Mouse (Mus musculus) kidney, adult 18-20 months (tissue): Measurements from ENCODE around the gene Cbln1.

Experiments
- DNase-seq: peaks from one replicate; pipeline ENCODE4 v3.0.0; 2021

Gene Cbln1

DNA sequence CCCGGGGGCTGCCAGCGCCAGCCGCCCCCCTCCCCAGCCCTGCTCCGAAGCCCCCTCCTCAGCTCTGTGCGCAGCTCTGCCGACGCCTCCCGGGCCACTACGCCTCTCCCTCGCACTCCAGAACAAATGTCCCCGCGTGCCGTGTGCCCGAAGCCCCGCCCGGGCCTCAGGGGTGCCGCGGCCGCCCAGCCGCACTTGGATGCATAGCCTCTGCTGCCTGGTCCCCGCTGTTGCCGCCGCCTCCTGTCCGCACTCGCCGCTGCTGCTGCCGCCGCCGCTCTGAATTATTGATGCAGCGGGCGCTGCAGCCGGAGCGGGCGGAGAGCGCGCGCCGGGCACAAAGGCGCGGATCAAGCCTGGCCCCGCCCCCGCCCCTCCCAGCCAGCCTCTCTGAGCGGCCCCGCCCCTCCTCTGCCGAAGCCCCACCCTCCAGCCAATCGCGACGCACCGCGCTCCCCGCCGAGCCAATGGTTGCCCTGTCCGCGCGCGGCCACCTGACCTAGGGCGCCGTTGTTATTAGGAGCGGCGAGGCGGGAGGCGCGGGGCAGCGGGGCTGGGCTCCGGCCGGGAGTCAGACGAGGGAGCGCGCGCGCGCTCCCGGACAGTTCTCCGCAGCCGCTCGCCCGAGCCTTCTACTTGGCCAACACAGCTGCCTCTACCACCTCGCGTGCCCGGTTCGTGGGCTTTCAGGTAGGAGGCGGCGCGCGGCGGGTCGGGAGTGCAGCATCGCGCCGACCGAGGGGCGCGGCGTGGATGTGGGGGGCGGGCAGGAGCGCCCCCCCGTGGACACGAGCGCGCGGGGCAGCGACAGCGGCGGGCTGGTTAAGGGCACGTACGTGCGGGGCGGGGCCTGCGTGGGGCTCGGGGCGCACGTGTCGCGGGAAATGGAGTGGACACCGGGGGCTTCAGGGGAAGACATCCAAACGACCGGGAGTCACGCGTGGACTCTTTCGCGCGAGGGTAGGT is at the start of gene Cbln1:
Cbln1 (minus strand) TSS at position 339 of the 966 bp plus-strand sequence.
- DNase-seq = peak; percentile 81

- no peak for DNase-seq
Measured at GRCm38 (mm10) chr8:87517132-87517531, 44.7 kb upstream of the Cbln1 start.

DNA sequence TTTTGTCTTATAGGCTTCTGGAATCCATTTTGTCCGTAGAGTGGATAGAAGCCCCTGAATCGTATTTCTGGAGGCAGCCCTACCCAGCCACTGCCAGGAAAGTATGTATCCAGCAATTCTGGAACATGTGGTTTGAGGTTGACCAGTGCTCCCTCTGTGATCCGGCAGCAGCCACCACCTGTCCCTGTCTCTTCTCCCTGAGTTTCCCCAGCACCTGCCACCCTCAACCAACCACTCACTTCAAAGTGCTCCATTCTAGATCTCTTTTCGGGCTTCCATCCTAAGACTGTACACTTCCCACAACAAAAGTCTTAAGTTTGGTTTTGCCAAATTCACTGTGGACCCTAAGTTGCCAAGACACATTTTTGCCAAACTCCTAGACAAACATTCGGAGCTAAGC is 41.4 kb upstream of the Cbln1 start:
- no peak for DNase-seq

- no peak for DNase-seq
Measured at GRCm38 (mm10) chr8:87513350-87513749, 40.9 kb upstream of the Cbln1 start.

DNA sequence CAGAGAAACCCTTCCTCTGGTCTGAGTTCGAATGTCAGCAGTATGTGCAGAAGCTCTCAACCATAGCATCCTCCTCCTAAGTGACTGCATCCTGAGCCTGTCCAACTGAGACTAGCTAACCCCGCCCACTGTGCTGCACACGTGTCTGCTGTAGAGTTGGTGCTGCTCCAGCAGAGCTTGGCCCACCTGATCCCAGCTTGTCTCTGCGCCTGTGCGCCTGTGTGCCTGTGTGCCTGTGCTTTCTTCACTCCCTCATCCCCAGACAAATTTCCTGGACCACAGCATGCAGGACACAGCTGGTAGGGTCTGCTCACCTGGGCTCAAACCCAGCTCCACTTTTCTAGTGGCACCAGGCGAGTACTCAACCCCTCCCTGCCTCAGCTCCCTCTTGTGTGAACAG is 40.2 kb upstream of the Cbln1 start:
- no peak for DNase-seq

GRCm38 (mm10) chr8:87507046-87507445 is 34.6 kb upstream of the Cbln1 start:
- DNase-seq = no peak

- no peak for DNase-seq
Measured at GRCm38 (mm10) chr8:87504441-87504840, 32.0 kb upstream of the Cbln1 start.

DNA sequence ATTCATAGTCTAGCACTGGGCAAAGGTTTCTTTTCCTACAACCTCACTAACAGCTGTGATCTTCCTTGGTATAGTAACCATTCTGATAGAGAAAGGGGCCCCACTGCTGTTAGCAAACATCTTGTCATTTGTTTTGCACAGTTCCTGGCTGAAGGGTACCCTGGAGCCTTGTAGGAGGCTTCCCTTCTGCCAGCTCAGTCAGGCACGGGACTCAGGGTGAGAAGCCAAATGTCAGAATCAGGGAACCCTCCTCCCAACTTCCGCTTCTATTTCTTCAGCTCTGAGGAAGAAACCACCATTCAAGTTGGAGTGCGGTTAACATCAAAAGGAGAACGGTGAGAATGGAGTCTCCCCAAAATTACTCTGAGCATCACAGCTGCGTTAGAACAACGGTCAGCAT is 30.3 kb upstream of the Cbln1 start:
- no peak for DNase-seq

GRCm38 (mm10) chr8:87497641-87498040 is 25.2 kb upstream of the Cbln1 start:
- DNase-seq = no peak

DNA sequence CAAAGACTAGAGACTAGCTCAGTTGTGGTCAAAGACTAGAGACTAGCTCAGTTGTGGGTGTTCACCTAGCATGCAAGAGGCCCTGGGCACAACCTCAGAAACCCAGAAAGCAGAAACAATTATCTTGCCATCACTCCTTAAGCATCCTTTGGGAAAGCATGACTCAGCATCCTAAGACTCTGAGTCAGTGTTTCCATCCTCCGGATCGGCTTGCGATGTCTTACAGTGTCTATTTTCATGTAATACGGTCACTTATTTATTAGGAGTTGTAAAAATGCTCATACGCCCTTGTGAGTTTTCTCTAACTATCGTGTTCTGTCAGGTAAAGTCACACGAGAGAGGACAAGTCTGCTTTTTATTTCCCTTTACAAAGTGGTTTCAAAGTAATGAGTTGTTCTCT is 24.1 kb upstream of the Cbln1 start:
- DNase-seq = no peak

DNA sequence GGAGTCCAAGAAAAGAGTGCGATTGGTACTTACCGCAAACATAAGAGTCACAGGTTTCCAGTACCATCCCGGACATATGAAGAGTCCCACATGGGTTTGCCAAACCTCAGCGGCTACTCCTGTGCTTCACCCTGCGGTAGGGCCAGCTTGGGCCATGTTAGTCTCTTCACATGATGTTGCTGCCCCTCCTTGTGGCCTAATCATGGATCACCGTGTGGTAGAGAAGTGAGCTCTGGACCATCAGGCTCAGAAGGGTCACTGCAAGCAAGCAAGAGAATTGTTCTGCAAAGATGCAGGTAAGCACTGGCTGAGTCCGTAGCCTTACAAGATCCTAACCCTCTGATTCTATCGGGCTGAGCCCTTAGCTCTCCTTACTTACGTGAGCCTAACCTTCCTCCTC is 22.5 kb upstream of the Cbln1 start:
- DNase-seq = no peak

GRCm38 (mm10) chr8:87489841-87490415 is 17.5 kb upstream of the Cbln1 start:
- no peak for DNase-seq

GRCm38 (mm10) chr8:87481396-87481795 is 9.0 kb upstream of the Cbln1 start:
- no peak for DNase-seq

DNA sequence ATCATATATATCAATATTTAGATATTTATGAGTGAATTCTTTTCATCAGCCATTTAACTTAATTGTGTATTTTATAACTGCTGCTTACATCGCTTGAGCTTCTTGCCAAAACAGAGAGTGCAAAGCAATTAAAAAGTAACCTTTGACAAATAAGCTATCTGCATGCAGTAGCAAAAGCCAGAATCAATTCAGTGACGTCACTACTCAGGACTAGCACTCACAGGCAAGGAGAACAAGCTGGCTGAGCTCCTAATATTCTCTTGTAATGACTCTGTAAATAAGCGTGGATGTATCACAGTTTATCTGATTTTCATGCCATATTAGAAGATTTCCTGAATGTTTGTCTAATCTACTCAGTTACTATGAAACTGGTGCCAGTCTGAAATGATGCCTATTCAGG is 5.8 kb upstream of the Cbln1 start:
- DNase-seq = no peak

- no peak for DNase-seq
Measured at GRCm38 (mm10) chr8:87477102-87477645, 4.8 kb upstream of the Cbln1 start.

- no peak for DNase-seq
Measured at GRCm38 (mm10) chr8:87475551-87475950, 3.1 kb upstream of the Cbln1 start.

GRCm38 (mm10) chr8:87474379-87474778 is 2.0 kb upstream of the Cbln1 start:
- DNase-seq = no peak

DNA sequence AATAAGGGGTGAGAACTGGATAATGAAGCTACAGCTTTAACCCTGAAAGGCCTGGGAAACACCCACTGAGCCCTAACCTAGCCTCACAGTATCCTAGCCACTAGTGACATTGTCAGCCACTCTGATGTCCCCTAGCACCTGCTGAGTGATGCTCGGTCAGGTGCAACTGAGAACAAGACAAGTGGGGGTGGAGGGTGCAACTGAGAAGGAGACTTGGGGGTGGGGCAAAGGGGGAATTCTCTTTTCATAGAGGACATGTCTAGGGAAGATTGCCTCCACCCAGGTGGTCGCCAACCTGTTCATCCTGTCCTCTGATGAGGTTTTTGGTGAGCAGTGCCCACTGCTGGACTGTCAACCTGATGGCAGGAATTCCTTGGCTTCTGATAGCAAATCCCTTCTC is 1.5 kb upstream of the Cbln1 start:
- DNase-seq = no peak

DNA sequence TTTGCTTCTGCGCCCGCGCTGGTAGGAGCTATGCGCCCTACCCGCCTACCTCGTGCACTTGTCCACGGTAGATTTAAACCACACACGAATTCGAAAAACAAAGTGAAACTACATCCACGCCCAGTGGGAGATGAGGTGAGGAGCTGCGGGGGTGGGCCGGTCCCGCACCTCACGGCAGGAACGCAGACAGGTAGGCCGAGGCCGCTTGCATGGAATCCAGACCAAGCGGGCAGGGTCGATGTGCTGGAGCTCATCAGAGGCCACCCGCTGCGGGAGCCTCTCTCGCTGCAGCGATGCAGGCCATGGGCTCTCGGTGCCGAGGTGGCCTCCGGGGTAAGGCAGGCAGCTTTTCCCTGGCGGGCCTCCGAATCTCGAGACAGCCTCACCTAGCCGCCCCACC is 905 bp upstream of the Cbln1 start:
- peak; percentile 5 for DNase-seq

DNA sequence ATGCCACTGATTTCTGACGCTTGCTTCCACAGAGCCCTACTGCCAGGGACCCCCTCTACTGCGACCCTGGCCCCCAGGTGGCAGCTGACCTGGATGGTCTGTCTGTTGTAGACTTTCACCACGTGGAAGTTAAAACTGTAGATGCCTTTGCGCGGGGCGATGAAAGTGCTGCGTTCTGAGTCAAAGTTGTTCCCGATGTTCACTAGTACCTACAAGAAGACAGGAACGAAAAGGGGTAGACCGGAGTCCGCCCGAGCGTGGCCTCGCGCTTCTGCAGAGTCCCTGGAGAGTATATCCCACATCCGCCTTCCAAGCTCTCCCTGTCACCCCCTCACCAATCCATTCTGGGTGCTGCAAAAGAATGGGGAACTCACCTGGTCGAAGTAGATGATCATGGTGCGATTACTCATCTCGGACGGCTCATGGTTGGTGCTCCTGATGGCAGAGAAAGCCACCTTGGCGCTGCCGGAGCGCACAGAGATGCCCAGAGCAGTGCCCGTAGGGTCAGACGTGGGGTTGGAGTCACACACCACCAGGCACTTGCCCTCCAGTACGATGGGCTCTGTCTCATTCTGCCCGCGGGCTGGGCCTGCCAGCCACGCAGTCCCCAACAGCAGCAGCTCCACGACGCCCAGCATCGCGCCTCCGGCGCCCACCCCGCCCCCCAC is 672 bp downstream of the Cbln1 start:
- no peak for DNase-seq

- no peak for DNase-seq
Measured at GRCm38 (mm10) chr8:87470834-87471602, 1.4 kb downstream of the Cbln1 start.

DNA sequence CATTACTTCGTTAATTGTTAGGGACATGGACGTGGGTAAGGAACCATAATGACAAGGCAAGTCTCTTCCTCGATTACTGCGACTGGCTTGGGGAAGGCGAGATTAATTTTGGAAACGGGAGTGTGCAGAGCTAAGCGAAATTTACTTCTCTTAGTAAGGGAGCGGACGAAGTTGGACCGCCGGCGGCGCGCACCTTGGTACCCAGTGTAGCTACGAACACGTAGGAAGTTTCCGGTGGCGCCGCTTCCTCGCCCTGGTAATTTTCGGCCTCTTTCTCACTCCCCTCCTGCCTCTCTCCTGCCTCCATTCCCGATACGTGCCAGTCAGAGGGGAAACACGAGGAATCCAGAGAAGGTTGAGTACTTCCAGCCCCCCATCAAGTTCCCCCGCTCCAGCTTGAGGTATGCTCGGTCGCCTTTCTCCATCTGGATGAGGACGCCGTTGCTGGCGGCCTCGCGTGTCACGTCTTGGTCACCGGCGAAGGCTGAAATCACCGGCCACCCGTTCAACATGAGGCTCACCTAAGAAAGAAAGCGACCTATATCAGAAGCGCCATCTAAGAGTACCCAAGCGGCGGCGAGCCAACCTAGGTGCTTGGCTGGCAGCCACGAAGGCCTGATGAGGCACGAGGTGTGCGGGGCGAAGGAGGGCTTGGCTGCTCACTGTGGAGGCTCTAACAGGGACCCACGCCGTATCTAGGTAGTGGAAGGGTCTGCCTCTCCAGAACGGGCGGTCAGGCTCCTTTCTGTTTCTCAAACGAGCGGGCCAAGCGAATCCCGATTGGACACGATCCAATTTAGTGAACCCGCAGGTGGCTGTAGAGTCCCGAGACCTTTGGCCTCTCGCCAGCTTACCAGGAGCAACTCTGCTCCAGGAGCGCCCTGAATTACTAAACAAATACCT is 2.2 kb downstream of the Cbln1 start:
- peak; percentile 51 for DNase-seq
